Mouse (Mus musculus): ENCODE measurements around the gene Inpp5b.

GRCm38 (mm10) chr4:124829671-124830070 lies 88.0 kb downstream of the Inpp5b start:
- TF ChIP-seq CTCF (IDR thresholded peaks at IDR 0.05; ENCODE audit: borderline replicate concordance, extremely low read depth, insufficient read depth, insufficient read length) = no peak
- TF ChIP-seq POLR2A (IDR thresholded peaks at IDR 0.05; ENCODE audit: borderline replicate concordance, extremely low read depth, insufficient read depth, insufficient read length, poor library complexity, severe bottlenecking) = no peak

All from brain, embryonic 14.5 days (tissue).